Mouse (Mus musculus) kidney, embryonic 16.5 days (tissue): ENCODE data around the gene Snx1. TPM values are rescaled to one million over a fixed set of nuclear protein-coding genes. Genes with fewer than 3 reads are reported as not detected.
A peak's percentile ranks its signal among the peaks of the same experiment; 100 is the strongest.

Source experiments
- ATAC-seq: fragments of 200-750 bp; cut with Nextera tagmentation; 2 replicates; pipeline ENCODE4 v1.8.0; 2017; ENCODE audit warnings: moderate TSS enrichment; ENCODE audit not compliant: low FRiP score, low TSS enrichment
- H3K27ac ChIP-seq: fragments of 300-500 bp; sonication (generic); 2 replicates; pipeline ENCODE4 v1.5.1; 2014; ENCODE audit warnings: low read length
- H3K27me3 ChIP-seq: fragments of 300-500 bp; sonication (generic); 2 replicates; pipeline ENCODE4 v1.6.1; 2014; ENCODE audit warnings: low read length, control low read depth, mixed read lengths; ENCODE audit not compliant: insufficient read depth
- H3K36me3 ChIP-seq: fragments of 300-500 bp; sonication (generic); 2 replicates; pipeline ENCODE4 v1.6.1; 2014; ENCODE audit warnings: low read length, control low read depth, mixed read lengths; ENCODE audit not compliant: insufficient read depth
- H3K4me1 ChIP-seq: fragments of 300-500 bp; sonication (generic); 2 replicates; pipeline ENCODE4 v1.6.1; 2014; ENCODE audit warnings: low read length, control low read depth, mixed read lengths; ENCODE audit not compliant: insufficient read depth
- H3K4me2 ChIP-seq: fragments of 300-500 bp; sonication (generic); replicated peaks from 2 replicates; pipeline ENCODE4 v1.6.1; 2014; ENCODE audit warnings: low read depth, low read length
- H3K4me3 ChIP-seq: fragments of 300-500 bp; sonication (generic); 2 replicates; pipeline ENCODE4 v1.5.1; 2014; ENCODE audit warnings: mild to moderate bottlenecking, low read length
- H3K9ac ChIP-seq: fragments of 300-500 bp; sonication (generic); replicated peaks from 2 replicates; pipeline ENCODE4 v1.6.1; 2014; ENCODE audit warnings: low read length
- H3K9me3 ChIP-seq: fragments of 300-500 bp; sonication (generic); 2 replicates; pipeline ENCODE4 v1.6.1; 2016; ENCODE audit warnings: low read length, control low read depth
- WGBS: fragments of 180-500 bp; shearing (Covaris S2); extraction: QIAGEN DNeasy Blood & Tissue Kit; methylation state at CpG from one replicate; pipeline ENCODE4 v1.1.7; 2014; 5-methylcytosine and 5-hydroxymethylcytosine counted together
- polyA plus RNA-seq: library from polyadenylated mRNA; unstranded; fragments of >200 nt; fragmentation: Nextera tagmentation; extraction: Ambion mirVana; gene quantifications from 2 replicates; pipeline ENCODE4 v1.2.1, GENCODE M21; 2015

Snx1 gene
- polyA plus RNA-seq, 1 experiment from 2014 or later: 150 TPM

DNA sequence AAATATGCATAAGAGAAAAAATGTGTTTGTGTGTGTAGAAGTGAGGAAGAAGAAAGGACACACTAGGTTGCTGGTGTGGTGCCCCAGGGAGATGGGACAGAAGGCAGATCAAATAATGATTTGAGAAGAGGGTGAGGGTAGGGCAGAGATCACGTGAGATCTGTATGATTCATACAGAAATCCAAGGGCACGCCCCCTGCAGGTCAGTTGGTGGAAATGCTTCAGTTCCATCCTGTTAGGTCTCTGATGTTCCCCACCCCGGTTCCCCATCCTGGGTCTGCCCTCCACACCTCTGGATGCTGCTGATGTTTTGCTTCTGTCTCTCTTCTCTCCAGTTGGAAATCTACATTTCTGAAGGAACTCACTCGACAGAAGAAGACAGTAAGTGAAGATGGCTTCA, 9.6 kb upstream of the Snx1 start:
- H3K4me3 ChIP-seq: no peak overlapping the region
- no peak overlapping the region for H3K9ac ChIP-seq
- WGBS: 59% methylated on average over 4 of the region's 4 CpGs
- H3K4me2 ChIP-seq: no peak overlapping the region
- no peak overlapping the region for H3K27ac ChIP-seq
- peaks cover 60% of the 10 kb centered on the region for H3K36me3 ChIP-seq
- ATAC-seq: no peak
- H3K27me3 ChIP-seq: no peaks in the 10 kb centered on the region
- H3K9me3 ChIP-seq: no peaks in the 10 kb centered on the region
- no peaks in the 10 kb centered on the region for H3K4me1 ChIP-seq

DNA sequence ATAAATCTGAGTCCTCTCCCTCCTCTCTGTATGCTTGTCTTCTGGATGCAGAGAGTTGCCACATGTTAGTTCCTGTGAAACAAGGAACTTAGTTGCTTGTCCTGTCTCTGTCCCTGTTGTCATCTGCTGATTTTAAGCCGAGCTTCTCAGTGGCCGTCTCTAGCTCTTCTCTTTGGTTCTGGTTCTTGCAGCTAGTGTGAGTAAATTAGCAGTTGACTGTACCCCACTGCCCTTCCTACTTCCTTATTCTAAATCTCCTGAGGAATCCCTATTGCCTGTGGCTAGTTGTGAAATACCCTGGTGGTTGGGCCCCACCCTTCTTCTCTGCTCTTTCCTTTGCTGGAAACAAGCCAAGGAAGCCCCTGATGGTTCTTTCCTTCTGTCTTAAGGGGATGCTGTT, 5.1 kb upstream of the Snx1 start:
- H3K36me3 ChIP-seq: peaks cover 34% of the 10 kb centered on the region; the same call in 1 of the 2 replicates
- 93% methylated on average over 2 of the region's 2 CpGs for WGBS
- ATAC-seq: no peak

GRCm38 (mm10) chr9:66127884-66128283, 1.5 kb upstream of the Snx1 start:
- Histone ChIP-seq H3K27ac (no peak overlapping the region), H3K36me3 (peaks cover 7% of the 10 kb centered on the region; the same call in 1 of the 2 replicates), H3K9ac (no peak overlapping the region), H3K4me3 (no peak overlapping the region), H3K4me2 (peak overlapping the region; percentile 83), H3K27me3 (no peaks in the 10 kb centered on the region), H3K9me3 (no peaks in the 10 kb centered on the region), H3K4me1 (peaks cover 28% of the 10 kb centered on the region)
- ATAC-seq: no peak
- 95% methylated on average over 4 of the region's 4 CpGs for WGBS

More for the DNA sequence above, 5.1 kb upstream of the Snx1 start:
- H3K4me1 ChIP-seq: peaks cover 8% of the 10 kb centered on the region
- H3K4me3 ChIP-seq: no peak overlapping the region
- no peaks in the 10 kb centered on the region for H3K27me3 ChIP-seq
- H3K9me3 ChIP-seq: no peaks in the 10 kb centered on the region
- no peak overlapping the region for H3K27ac ChIP-seq
- no peak overlapping the region for H3K9ac ChIP-seq
- no peak overlapping the region for H3K4me2 ChIP-seq

DNA sequence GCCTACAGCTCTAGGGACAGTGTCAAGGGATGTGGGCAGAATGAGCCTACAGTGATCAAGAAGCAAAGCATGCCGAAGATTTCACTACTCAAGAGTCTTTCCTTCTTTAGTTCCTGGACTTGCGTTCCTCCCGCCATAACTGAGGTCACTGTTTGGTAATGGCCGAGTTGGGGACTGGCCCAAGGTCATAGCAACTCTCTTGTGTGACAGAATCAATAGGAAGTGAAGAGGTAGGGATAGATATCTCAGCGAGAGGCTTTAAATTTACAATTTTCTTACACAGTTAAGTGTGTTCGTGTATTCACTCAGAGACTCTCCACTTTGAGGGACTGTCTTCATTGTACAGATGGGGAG, 783 bp upstream of the Snx1 start:
- WGBS: 38% methylated on average over 6 of the region's 6 CpGs
- ATAC-seq: no peak

GRCm38 (mm10) chr9:66125543-66126455, 588 bp downstream of the Snx1 start:
- Histone ChIP-seq H3K36me3 (0 out of 2 replicates have a peak, but pooled peaks cover 2% of the 10 kb centered on the region), H3K27ac (peak overlapping the region; percentile 78), H3K4me3 (peak overlapping the region; percentile 75), H3K4me2 (peak overlapping the region; percentile 51), H3K9me3 (no peaks in the 10 kb centered on the region), H3K9ac (peak overlapping the region; percentile 55), H3K27me3 (no peaks in the 10 kb centered on the region), H3K4me1 (peaks cover 32% of the 10 kb centered on the region)
- 56% methylated on average over 12 of the region's 12 CpGs for WGBS
- ATAC-seq: no peak

More for the DNA sequence above, 783 bp upstream of the Snx1 start:
- Histone ChIP-seq H3K9ac (peak overlapping the region; percentile 83), H3K4me2 (peak overlapping the region; percentile 83), H3K27me3 (no peaks in the 10 kb centered on the region), H3K4me3 (peak overlapping the region; percentile 75), H3K9me3 (no peaks in the 10 kb centered on the region), H3K36me3 (peaks cover 7% of the 10 kb centered on the region; the same call in 1 of the 2 replicates), H3K27ac (peak overlapping the region; percentile 83), H3K4me1 (peaks cover 32% of the 10 kb centered on the region)

DNA sequence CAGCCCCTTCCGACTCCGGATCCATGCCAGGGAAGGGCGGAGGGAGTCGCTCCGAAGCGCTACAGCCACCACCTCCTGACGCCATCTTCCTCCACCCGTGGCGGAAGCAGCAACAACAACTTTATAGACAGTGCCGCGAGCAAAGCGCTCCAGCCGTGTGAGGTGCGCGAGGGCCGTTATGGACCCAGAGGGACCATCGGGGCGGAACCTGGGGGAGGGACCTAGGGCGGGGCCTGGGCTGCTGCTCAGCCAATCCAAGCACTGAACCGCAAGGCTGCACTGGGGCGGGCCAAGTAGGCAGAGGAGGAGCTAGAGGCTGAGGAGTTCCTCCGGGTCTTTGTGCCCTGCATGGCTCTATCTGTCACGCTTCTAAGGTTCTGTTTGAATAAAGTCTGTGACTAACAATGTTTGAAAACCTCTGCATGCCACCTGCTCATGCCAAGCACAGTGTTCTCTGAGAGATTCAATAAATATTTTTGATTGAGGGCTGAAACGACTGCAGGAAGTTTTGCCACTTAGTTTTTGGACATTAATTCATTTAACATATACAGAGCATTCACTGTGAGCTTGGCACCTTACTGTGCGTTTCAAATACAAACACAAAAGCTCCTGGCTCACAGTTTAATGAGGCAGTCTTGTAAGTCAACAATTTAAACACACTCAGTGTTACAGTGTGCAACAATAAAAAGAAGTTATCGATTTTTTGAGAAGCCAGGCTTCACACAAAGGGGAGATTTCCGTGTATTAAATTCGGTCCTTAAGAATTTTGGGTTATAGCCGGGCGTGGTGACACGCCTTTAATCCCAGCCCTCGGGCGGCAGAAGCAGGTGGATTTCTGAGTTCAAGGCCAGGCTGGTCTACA, 1.5 kb downstream of the Snx1 start:
- H3K4me2 ChIP-seq: peak overlapping the region; percentile 74
- WGBS: 18% methylated on average over 33 of the region's 33 CpGs
- H3K27ac ChIP-seq: peak overlapping the region; percentile 91
- peak overlapping the region; percentile 90 for H3K9ac ChIP-seq
- no peaks in the 10 kb centered on the region for H3K27me3 ChIP-seq
- H3K36me3 ChIP-seq: 0 out of 2 replicates have a peak, but pooled peaks cover 1% of the 10 kb centered on the region
- ATAC-seq: peak; percentile 98
- H3K4me1 ChIP-seq: peaks cover 34% of the 10 kb centered on the region
- H3K4me3 ChIP-seq: peak overlapping the region; percentile 74
- H3K9me3 ChIP-seq: no peaks in the 10 kb centered on the region

DNA sequence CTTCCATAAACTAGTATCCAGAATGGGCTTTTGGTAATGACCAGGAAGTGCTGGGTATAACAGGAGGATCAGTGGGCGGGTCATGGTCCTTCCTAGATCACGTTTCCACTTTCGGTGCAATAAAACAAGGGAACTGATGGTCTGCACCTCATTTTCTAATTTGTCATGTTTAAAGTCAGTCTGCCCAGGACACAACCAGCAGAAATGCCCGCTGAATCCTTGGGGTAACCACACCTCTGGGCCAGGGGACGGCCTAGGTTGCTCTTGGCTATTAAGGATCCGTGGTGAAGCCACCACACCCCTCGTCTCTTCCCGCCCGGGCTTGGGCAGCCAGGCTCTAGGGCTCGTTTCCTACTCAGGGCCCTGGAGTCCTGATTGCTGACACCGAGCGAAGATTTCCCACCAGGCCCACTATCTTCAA, 2.3 kb downstream of the Snx1 start:
- Histone ChIP-seq H3K36me3 (0 out of 2 replicates have a peak, but pooled peaks cover 2% of the 10 kb centered on the region), H3K4me3 (peak overlapping the region; percentile 74), H3K27me3 (no peaks in the 10 kb centered on the region), H3K4me1 (peaks cover 35% of the 10 kb centered on the region), H3K4me2 (peak overlapping the region; percentile 74), H3K27ac (peak overlapping the region; percentile 91), H3K9ac (peak overlapping the region; percentile 90), H3K9me3 (no peaks in the 10 kb centered on the region)
- ATAC-seq: peak; percentile 25
- WGBS: under 1% methylated on average over 12 of the region's 12 CpGs

DNA sequence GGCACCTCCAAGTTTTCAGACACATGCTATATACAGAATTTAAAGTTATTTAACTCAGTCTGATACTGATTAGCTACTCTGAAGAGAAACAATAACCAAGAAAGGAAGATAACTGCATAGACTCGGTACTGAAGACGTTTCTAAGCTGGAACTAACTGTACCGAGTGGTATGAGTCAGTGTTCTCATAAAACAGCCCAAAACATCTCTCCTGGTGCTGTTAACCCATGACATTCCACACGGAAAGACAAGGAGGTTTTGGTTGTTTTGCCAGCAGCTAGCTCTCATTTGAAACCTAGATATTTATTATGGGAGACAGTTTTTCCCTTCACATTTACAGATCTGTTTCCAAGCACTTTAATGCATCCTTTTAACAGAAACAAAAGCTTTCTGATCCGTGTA, 2.7 kb downstream of the Snx1 start:
- H3K36me3 ChIP-seq: 0 out of 2 replicates have a peak, but pooled peaks cover 2% of the 10 kb centered on the region
- H3K9me3 ChIP-seq: no peaks in the 10 kb centered on the region
- H3K27ac ChIP-seq: peak overlapping the region; percentile 91; the same call in 1 of the 2 replicates
- H3K4me2 ChIP-seq: peak overlapping the region; percentile 74
- peak overlapping the region; percentile 74 for H3K4me3 ChIP-seq
- peak overlapping the region; percentile 90 for H3K9ac ChIP-seq
- no peak for ATAC-seq
- H3K4me1 ChIP-seq: peaks cover 35% of the 10 kb centered on the region
- WGBS: 3% methylated on average over 5 of the region's 5 CpGs
- H3K27me3 ChIP-seq: no peaks in the 10 kb centered on the region

DNA sequence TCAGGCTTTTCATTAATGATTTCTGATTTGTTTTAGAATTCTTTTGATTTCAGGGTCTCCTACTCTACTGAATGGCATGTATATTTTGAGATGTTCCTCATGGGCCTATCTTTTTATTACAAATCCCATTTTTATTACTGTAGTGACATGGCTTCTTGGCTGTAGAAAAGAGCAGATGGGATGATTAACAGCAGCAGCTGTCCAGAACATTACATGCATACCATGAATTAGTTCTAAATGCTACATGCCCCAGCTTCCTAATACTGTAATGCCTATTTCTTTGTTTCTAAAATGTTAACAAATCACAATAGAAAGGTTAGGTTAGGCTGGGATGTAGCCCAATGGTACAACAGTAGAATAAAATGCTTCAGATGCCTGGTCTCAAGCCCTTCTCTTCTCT, 5.0 kb downstream of the Snx1 start:
- no peak for ATAC-seq
- Histone ChIP-seq H3K4me1 (peaks cover 33% of the 10 kb centered on the region), H3K4me3 (no peak overlapping the region), H3K9ac (no peak overlapping the region), H3K4me2 (no peak overlapping the region), H3K36me3 (0 out of 2 replicates have a peak, but pooled peaks cover 2% of the 10 kb centered on the region), H3K27me3 (no peaks in the 10 kb centered on the region), H3K9me3 (no peaks in the 10 kb centered on the region), H3K27ac (no peak overlapping the region)
